Mouse (Mus musculus): ENCODE results near the gene Fgf8.
A peak's percentile ranks its signal among the peaks of the same experiment; 100 is the strongest.

The Fgf8 gene

DNA sequence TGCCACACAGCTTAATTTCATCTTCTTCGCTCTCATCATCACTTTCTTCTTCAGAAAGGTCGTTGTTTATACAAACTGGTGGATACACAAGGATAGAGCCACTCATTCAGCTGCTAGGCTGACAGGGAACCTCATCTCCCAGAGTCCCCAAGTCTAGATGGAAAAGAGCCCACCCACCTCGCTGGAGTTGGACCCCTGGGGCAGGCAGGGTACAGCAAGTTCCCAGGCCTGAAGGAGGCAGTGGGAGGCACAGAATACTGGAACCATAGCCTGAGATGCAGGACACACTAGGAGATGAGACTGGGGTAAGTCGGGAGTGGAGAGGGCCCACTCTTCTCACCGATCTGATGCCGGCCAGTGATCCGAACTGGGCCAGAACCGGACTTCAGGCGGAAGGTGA, 5.5 kb upstream of the Fgf8 start:
- DNase-seq, result no peak

DNA sequence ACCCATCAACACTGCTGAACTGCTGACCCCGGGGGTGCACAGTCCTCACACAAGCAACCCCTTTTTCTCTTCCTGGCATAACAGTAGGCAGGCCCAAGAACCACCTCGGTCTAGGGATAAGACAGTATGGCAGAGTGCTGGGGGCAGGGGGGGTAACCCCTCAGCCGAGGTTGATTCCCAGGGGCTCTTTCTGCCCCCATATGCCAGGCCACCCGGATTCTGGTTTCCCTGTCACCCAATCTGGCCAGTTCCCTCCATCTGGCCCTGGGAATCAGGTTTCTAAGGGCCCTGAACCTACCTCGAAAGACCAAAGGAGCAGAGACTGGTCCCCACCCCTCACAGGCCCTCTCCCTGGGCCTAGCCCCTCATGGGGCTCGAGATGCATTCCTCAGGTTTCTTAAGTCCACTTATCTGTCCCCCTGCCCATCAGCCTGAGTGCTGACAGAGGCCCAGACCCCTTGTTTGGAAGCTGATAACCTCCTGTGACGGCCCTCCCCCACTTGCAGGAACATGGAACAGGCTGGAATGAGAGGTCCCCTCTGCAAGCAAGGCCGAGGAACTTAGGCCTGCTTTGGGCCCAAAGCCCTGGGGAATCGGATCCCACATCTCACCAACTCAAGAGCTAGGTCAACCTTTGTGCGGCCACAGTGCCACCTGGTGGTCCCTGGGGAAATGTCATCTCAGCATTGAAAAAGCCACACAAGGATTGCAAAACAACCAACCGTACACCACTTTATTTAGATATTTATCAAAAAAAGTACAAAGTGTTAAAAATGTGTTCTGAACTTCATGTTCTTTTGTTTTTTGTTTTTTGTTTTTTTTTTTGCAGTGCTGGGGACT, 4.5 kb upstream of the Fgf8 start:
- DNase-seq, result peak; percentile 93 to 94

DNA sequence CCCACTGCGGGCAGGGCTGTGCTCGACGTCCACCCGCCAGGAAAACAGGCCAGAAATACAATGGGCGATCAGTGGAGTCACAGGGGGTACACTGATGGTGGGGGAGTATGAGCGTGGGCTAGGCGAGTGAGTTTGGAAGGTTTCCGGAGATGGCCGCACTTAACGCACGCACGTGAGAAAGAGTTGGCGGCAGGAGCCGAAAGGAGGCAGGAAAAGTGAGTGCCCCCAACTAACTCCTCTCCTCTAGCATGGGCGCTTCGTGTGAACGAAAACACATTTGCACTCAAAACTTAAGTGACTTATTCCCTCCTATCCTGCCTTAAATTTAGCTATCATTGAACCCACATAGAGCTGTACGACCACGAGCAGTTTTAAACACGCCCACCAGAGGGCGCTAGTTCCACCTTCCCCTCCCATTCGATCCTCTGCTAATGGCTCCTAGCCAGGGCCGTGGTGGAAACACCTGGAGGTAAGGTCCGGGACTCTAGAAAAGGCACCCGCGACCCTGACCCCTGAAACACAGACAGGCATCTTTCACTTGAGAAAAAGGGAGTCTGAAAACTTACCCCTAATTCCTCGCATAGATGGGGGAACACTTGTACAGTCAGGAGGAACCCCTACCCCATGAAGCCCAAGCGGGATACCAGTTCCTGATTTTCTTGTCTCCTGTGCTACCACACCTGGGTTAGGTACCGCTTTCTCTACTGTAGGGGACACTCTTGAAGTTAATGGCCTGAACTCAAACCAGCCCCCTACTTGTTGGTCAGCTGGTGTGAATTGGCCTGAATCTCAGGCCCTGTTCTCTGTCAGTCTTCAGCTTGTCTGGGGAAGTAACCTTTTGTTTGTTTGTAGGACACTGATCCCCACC, 3.7 kb upstream of the Fgf8 start:
- DNase-seq, result peak; percentile 85 to 89

DNA sequence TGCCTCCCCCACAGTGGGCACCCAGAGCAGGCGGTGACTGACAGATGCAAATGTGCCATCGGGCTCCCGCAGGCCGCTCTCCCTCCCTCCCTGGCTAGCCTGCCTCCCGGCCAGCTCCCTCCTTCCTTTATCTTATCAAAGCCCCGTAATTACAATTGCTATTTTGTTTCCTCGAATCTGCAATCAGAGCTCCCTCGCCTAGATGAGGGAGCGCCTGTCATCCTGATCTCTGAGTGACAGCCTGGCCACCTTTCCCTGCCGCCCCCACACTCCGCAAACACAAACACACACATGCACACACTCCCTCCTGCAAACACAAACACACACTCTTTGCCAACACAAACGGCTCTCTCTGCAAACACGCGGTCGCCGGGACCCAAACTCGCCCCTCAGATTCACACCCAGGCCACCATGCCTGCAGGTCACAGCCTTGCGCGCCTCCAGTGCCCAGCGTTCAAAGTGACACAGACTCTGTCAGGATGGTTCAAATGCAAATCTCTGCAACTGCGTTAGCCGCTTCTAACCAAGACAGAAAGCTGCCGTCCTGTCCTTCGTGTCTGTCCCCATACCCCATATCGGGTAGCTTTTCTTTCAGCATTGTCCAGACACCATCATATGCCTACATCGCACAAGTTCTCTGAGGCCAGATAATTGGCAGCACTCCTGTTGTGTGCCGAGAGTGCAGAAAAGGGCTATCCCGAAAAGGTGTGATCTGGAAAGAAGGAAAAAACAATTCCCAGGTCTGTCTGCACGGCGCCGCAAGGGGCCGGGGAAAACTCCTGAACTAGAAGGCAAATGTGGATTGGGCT, 2.8 kb upstream of the Fgf8 start:
- peak; percentile 22 to 43 for DNase-seq

DNA sequence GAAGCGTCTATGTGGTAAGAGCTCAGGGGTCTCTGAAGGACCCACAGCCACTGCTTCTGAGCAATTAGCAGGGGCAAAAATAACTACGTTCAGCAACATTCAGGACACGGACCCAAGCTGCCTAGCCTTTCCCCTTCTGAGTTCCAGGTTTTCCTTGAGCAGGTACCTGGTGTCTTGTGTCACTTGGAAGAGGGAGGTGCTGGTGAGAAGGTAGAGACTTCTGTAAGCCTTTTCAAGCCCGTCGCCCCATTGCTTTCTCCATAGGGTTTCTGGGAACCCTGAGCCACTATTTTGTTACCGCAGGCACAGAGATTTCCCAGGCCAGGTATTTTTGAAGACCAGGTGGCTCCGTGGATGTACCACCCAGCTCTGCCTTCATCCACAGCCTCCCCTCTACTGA, 904 bp upstream of the Fgf8 start:
- DNase-seq, result no peak

DNA sequence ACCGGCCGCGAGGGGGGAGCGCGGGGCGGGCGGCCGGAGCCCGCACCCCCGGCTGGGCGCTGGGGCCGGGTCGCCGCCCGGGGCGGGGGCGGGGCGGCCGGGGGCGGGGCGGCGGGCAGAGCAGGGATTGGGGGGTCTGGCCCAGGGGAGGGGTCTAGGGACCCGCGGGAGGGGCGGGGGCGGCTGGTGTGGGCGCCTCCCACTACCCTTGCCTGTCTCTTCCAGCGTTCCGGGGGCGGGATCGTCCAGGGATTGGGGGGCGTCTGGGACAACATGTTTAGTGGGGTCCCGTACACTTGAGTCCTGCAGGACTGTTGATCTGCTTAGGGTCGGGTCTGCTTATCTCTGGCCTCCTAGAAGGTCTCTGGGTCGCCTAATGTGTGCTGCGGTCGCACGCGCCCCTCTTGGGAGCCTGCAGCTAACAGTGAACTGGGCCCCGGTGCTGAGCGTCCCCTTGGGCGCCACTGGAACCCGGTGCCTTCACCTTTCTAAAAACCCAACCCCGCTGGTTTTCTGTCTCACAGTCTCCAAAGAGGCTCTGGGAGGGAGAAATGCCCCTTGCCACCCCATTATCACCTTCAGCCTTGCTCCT, 365 bp upstream of the Fgf8 start:
- DNase-seq, result peak in 1 of 2 experiments; percentile 40

DNA sequence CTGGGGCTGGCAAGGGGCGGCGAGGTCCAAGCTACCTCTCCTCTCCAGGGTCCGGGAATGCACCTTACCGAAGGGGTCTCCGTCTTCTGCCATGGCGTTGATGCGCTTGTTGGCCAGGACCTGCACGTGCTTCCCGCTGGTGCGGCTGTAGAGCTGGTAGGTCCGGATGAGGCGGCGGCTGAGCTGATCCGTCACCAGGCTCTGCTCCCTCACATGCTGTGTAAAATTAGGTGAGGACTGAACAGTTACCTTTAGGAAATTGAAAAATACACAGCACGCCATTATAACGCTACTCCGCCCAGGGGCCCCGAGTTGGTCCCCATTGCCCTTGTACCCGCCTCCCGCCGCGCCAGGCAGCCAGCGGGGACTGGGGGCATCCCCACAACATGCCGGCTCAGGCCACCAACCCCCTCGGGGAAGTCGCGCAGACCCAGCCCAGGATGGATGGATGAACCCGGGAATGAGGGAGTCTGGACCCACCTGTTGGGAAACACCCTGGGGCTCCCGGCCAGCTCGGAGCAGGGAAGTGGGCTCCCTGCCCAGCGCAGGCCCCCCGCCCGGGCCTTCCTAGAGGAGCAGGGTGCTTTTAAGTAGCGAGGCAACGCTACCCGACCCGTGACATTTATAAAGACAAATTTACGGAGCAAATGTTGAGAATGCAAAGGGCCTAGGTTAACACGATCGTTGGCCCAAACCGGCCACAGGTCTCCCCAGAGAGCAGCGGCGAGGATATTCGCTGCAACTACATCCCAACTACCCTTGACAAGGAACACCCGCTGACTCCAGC, 1.1 kb downstream of the Fgf8 start:
- DNase-seq, result no peak

DNA sequence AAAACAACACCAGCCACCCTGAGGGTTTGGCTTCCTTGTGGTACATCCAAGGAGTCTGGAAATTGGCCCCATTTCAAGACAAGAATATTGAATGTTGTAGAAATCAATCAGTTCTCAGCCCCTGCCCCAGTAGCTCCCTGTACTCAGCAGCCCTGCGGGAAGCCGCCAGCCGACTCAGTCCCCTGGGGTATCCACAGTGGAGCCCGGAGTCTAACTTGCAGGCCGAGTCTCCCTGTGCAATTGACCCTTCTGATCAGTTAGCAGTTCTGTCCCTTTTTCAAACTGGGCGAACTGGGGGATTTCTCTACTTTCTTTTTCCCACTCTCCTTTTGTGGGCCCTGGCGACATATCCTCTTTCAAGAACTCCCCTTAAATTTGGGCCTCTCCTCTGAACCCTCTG, 1.9 kb downstream of the Fgf8 start:
- no peak for DNase-seq

DNA sequence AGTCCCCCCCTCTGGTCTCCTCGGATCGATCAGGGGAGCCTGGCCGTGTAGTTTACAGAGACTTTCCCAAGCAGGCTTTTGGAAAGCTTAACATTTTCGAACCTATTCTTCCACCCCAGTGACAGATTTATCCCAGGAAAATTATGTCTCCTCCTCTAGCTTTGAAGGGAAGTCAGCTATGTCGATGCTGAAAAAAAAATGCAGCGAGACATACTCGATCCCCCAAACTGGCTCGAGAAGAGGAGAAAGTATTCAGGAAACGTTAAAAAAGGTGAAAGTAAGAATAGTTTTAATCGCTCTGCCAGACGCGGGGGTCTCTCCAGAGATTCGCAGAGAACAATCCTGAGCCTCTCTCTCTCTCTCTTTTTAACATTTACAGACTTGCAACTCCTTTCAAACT, 2.5 kb downstream of the Fgf8 start:
- DNase-seq, result no peak

DNA sequence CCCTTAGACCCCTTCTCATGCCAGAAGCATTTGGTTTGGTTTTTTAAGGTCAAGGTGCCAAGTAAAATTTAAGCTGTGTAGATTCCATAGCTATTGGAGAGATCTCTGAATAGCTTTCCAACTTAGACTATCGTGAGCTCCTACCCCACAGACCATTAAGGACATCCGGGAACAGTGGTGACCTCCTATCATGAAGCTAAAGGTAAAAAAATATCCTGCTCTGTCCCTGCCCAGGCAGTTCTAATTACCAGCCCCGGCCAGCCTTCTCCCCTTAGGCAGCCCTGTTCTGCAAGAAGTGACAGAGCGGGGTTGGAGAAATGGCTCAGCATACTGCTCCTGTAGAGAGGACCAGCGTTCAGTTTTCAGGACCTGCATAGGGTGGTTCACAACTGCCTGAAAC, 4.2 kb downstream of the Fgf8 start:
- no peak for DNase-seq

DNA sequence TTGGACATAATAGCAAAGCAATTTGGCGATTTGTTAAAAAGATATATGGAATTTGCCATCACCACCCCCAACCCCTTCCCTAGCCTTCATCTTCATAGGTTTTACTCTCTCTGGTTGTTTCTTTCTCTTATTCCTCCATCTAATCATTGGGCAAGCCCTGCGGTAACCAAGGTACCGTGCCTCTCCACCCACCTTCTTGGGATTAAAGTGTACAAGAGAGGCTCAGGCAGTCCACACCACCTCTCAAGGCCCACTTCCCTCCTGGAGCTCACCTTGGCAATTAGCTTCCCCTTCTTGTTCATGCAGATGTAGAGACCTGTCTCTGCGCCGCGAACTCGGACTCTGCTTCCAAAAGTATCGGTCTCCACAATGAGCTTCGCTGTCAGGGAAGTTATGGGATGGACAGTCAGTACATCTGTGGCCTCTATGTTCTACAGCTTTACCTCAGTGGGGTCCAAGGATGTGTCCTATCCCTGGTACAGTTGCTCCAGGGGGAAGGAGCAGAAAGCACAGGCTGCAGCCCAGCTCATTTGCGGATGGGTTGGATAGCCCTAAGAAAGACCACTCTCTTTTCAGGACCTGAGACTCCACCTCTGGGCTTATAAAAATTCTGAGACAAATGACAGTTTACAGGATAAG, 4.8 kb downstream of the Fgf8 start:
- no peak for DNase-seq

DNA sequence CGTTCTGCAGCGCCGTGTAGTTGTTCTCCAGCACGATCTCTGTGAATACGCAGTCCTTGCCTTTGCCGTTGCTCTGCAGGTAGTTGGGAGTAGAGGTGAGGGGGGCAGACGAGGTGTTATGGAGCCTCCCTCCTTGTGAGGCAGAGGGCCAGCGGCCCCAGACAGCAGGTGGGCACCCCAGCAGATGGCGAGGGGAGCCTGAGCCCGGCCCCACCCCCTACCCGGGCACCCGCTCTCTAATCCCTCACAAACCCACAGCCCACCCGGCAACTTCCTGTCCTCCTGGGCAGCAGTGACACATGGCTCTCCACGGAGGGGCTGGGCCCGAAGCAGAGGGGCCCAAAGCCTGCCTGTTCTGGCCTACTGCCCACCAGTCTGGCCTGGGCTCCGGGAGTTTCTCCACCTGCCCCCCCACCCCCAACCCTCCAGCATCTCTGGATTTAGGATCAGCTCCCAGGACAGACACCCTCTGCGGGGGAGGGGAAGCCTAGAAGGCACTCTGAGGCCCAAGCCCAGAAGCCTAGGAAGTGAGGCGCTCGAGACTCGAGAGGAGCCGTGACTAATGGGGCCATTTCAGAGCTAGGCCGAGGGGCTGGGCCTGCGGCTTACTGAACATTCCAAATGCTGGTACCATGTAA, 5.4 kb downstream of the Fgf8 start:
- peak; percentile 28 to 42 for DNase-seq

DNA sequence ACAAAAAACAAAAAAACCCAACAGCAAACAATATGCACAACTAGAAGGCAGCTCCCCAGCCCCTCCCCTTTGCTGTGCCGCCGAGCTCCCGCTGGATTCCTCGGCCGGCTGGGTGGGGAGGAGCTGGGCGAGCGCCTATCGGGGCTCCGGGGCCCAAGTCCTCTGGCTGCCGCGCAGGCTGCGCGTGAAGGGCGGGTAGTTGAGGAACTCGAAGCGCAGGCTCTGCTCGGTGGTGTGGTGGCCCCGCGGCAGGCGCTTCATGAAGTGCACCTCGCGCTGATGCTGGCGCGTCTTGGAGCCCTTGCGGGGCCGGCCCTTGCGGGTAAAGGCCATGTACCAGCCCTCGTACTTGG, 5.9 kb downstream of the Fgf8 start:
- peak; percentile 71 to 77 for DNase-seq

DNA sequence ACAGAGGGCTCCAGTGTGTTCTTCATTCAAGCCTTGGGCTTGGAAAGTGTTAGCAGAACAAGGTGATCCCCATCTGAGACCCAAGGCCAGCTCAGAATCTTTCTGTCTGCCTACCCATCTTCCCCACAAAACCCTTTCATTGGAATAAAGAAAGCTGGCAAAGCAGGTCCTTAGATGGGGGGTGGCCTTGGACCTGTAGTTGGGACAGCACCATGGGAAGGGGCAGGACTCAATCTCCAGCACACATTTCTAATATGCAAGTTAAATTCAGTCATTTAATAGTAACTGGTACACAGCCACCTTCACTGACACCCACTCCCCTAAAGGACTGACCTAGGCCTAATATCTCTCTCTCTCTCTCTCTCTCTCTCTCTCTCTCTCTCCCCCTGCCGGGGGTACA, 6.5 kb downstream of the Fgf8 start:
- no peak for DNase-seq

DNA sequence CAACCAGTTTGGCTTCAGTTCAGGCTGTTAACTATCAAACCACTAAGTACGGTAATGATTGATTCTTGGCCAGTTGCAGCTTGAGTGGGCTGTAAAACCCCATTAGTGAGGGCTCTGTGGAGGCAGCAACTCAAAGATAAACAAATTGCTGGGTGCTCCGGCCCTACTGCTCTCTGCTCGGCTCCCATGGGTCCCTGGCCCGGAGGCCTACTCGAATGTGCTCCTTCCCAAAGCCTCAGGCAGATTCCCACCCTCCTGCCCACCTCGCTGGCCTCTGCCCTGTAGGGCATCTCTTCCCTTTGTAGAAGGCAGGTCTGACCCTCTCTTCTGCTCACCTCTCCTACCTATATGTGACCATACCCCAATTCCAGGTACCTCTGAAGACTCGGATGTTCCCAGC, 8.0 kb downstream of the Fgf8 start:
- peak; percentile 29 to 51 for DNase-seq

DNA sequence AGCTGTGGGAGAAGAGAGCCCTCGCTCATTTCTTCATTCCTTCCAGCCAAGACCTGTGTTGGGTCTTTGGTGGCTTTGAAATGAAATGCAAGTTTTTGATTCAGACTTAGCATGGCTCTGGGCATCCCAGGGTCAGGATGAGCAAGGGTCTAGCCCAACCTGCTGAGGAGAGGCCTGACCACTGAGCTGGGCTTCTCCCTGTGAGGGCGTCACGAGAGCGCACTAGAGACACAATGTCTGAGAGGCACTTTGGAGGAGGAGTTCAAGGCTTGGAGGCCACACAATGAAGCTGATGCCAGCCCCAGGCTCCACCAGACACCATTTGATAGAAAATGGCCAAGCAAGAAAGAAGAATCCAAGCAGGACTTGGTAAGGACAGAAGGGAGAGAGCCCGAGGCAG, 8.5 kb downstream of the Fgf8 start:
- no peak for DNase-seq

DNA sequence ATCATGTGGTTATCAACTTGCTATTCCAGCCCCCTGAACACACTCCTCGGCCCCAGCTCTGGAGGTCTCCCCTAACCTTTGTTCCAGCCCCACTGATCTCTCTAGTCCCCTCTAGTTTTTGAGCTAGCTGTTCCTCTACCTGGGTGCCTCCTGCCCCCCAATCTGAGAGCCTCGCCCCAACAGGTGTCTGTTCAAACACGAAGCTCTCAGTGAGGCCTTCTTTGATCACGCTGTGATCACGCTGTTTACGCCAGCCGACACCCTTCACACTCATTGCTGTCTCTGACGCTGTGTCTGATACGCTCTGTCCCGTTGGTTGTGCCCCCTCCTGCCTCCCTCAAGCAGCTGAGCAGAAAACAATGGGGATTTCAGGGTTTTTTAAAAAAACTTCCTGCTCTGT, 9.2 kb downstream of the Fgf8 start:
- DNase-seq, result no peak

DNA sequence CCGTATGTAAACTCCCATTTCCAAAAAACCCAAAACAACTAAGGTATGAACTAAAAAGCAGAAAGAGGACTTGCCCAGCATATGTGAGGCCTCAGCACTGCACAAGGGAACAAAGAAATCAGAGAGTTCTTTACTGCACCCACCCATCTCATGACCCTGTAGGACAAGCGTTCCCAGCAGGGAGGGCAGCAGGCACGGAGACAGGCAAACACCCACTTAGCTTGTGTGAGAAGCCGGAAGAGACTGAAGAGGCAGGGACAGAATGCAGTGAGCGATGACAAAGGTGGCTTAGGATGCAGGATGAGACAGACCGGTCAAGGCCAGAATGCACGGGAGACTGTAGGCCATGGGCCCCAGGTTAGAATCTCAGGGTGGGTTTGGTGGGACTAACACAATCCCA, 11.1 kb downstream of the Fgf8 start:
- no peak for DNase-seq

DNA sequence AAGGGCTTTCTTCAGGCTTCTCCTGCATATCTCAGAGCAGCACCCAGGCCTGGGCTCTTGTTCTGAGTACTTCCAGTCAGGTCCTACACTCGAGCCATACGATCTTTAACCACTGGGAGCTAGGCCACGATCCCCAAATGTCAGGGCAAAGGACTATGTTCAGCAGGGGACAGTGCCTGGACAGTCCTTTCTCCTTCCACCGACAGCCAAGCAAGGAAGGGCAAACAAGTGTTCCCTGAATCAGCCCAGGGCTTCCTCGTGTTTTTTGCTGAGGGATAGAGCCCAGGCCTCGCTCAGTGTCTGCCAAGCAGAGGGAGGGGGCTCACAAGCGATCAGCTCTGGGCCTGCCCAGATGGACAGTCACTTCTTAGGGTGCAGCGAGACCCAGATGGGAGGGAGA, 12.7 kb downstream of the Fgf8 start:
- DNase-seq, result no peak

DNA sequence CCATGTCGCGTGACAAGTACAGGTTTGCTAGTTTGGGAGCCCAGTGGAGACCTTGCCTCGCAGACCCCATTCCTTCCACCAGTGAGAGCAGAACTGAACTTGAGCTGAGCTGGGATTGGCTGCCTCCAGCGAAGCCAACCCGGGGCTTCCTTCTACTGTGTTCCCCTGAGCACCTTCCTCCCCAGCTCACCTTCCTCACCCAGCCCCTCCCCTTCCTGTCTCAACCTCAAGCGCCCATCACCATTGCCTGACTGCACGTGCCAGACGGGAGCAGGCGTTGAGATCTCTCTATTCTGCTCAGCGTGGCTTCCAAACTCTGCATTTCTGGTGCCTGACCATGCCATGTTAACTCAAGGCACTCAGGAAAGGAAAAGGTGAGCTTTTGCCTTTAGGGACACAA, 15.5 kb downstream of the Fgf8 start:
- no peak for DNase-seq

DNA sequence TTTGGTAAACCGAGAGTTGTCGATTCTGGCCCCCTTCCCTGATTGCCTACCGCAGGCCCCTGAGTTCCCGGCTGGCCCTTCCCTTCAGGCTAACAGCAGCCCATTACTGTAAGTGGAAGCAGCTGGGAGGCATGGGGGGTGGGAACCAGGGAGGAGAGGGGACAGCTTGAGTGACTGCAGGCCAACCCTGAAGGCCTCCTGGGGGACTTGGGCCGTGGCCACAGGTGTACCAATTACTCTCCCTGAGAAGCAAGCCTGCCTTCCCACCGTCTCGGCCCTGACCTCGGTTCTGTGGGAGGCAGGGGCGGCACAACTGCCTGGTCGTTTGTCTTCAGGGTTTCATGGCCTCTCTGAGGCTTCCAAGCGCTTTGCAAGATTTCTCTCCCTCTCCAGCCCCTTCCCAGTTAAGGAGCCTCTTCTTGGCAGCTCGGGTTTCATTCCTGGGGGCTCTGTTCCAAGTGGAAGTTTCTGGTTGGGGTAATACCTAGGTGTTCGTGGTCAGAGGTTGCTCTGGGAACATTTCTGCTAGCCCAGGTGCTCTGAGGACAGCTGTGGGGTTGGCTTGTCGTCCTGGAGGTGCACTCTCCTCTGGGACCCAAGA, 16.9 kb downstream of the Fgf8 start:
- peak in 1 of 2 experiments; percentile 37 for DNase-seq
